Mouse (Mus musculus): Measurements from ENCODE around the gene Brf1. TPM values are rescaled to one million over a fixed set of nuclear protein-coding genes. Genes with fewer than 3 reads are reported as not detected.

Gene Brf1
- polyA plus RNA-seq, 1 experiment = 67.8 TPM

DNA sequence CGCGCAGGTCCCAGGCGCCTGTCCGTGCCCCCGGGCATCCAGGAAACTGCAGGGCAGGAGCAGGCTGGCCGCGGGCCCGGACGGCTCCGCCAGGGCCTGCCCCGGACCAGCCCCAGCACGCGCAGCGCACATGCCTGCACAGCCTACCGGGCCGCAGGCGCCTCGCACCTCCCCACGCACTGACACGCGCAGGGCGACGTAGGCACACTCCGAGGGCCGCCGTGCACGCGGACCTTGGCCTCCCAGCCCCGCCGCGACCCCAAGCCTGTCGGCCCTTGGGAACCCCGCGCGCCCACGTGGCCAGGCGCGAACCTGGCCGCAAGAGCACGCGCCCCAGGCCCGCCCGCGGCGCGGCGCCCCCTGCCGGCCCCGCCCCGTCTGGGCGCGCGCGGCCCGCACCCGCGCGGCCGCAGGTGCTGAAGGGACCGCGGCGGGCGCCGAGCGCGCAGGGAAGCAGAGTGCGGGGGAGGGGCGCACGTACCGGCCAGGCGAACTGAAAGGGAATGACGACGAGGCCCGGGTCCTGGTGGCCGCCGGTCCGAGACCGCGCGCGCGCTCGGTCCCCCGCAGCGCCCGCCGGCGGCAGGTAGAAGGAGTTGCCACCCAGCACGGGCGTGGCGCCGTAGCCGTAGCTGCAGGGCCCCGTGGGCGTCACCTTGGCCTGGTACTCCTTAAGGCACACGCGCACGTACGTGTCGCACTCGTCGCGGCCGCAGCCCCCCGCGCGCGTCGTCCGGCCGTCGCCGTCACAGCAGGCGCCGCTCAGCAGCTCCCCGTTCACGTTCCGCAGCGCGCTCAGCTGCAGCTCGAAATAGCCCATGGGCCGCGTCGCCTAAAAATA, 71.9 kb downstream of the Brf1 start:
- Histone ChIP-seq H3K27ac (ENCODE audit: control insufficient read depth, insufficient read depth, low read depth, low read length) (peak overlapping the region; percentile 25; the same call in 1 of the 2 replicates), H3K4me1 (ENCODE audit: control insufficient read depth, insufficient read depth, low read length) (peaks cover 12% of the 10 kb centered on the region), H3K27me3 (ENCODE audit: control insufficient read depth, insufficient read depth, low read length) (no peaks in the 10 kb centered on the region), H3K36me3 (ENCODE audit: control insufficient read depth, insufficient read depth, low read length) (no peaks in the 10 kb centered on the region), H3K4me3 (ENCODE audit: control insufficient read depth, low read depth, low read length) (peak overlapping the region; percentile 77)
- TF ChIP-seq CTCF (IDR thresholded peaks at IDR 0.05; ENCODE audit: control insufficient read depth, insufficient read depth, insufficient replicate concordance, low read depth, low read length) (no peak), POLR2A (IDR thresholded peaks at IDR 0.05; ENCODE audit: control insufficient read depth, low read depth, low read length) (no peak)

DNA sequence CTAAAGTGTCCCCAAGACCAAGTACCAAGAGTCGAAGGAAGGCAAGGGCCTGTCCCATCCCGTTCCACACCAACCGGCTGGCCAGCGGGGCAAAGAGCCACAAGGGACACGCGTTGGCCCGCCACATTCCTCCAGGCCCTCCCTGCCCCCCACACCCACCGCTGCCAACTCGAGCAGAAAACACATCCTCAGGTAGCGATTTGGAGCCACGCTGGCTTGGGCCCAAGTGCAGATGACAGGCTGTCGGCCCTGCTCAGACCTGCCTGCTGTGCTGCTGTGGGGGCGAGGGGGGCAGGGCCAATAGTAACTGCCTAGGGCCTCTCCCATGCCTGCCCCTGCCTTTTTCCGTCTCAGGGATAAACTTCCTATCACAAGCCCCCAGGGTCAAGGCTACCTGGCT, 73.2 kb downstream of the Brf1 start:
- H3K36me3 ChIP-seq (ENCODE audit: control insufficient read depth, insufficient read depth, low read length) = no peaks in the 10 kb centered on the region
- H3K4me1 ChIP-seq (ENCODE audit: control insufficient read depth, insufficient read depth, low read length) = peaks cover 12% of the 10 kb centered on the region
- no peaks in the 10 kb centered on the region for H3K27me3 ChIP-seq (ENCODE audit: control insufficient read depth, insufficient read depth, low read length)
- H3K4me3 ChIP-seq (ENCODE audit: control insufficient read depth, low read depth, low read length) = no peak overlapping the region
- no peak overlapping the region for H3K27ac ChIP-seq (ENCODE audit: control insufficient read depth, insufficient read depth, low read depth, low read length)
- TF ChIP-seq CTCF (IDR thresholded peaks at IDR 0.05; ENCODE audit: control insufficient read depth, insufficient read depth, insufficient replicate concordance, low read depth, low read length) = no peak
- no peak for TF ChIP-seq POLR2A (IDR thresholded peaks at IDR 0.05; ENCODE audit: control insufficient read depth, low read depth, low read length)

DNA sequence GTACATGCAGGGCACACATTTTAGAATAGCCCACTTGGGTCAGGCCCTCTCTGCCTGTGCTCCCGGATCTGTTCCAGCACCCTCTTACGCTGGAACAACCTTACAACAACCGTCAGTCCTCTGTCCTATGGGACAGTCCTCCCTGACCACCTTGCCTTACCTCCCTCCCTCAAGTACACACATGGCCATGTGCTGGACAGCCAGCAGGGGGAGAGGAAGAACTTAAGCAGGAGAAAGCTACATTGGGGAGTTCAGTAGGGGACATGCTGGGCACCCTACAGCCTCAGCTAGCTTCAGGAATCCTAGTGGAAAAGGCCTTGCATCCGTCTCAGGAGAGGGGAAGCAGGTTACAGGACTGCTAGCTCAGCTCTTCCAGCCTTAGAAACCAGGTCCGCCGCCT, 74.6 kb downstream of the Brf1 start:
- Histone ChIP-seq H3K4me3 (ENCODE audit: control insufficient read depth, low read depth, low read length) (no peak overlapping the region), H3K36me3 (ENCODE audit: control insufficient read depth, insufficient read depth, low read length) (no peaks in the 10 kb centered on the region), H3K27me3 (ENCODE audit: control insufficient read depth, insufficient read depth, low read length) (no peaks in the 10 kb centered on the region), H3K27ac (ENCODE audit: control insufficient read depth, insufficient read depth, low read depth, low read length) (no peak overlapping the region), H3K4me1 (ENCODE audit: control insufficient read depth, insufficient read depth, low read length) (peaks cover 12% of the 10 kb centered on the region)
- no peak for TF ChIP-seq POLR2A (IDR thresholded peaks at IDR 0.05; ENCODE audit: control insufficient read depth, low read depth, low read length)
- TF ChIP-seq CTCF (IDR thresholded peaks at IDR 0.05; ENCODE audit: control insufficient read depth, insufficient read depth, insufficient replicate concordance, low read depth, low read length) = no peak

DNA sequence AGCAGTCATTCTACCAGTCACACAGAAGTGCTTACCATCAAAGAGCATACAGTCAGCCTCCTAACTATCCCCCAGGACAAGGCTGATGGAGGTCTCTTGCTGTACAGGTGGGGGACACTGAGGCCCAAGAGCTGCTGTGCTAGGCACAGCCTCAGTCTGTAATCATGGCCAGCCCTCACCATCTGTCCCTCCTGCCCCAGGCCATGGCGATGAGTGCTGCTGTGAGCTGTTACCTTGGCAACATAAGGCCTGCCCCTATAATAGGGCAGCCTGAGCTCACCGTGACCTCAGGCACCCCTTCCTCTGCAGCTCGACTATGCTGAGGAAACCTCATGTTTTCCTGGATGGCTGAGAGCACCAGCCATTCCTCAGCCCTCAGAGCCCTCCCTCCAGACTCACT, 78.0 kb downstream of the Brf1 start:
- H3K4me1 ChIP-seq (ENCODE audit: control insufficient read depth, insufficient read depth, low read length) = peaks cover 2% of the 10 kb centered on the region
- TF ChIP-seq CTCF (IDR thresholded peaks at IDR 0.05; ENCODE audit: control insufficient read depth, insufficient read depth, insufficient replicate concordance, low read depth, low read length) (no peak), POLR2A (IDR thresholded peaks at IDR 0.05; ENCODE audit: control insufficient read depth, low read depth, low read length) (no peak)
- H3K27ac ChIP-seq (ENCODE audit: control insufficient read depth, insufficient read depth, low read depth, low read length) = no peak overlapping the region

DNA sequence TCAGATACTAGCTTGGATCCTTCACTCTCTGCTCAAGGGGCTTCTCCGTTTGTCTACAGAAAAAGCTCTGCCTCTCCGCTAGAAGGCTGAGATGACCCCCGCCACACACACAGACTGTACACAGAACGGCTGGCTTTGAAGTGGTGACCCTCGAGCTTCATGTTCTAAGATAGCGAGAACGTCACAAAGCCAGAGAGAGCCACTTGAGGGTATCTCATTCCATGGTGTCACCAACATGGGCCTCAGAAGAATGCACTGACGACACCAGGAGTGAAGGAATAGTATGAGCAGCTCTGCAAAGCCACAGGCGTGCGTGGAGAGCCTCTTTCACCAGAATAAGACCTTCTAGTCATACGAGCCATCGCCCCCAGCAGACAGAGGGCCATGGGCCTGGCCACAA, 79.0 kb downstream of the Brf1 start:
- Histone ChIP-seq H3K4me3 (ENCODE audit: control insufficient read depth, low read depth, low read length) (no peak overlapping the region), H3K27me3 (ENCODE audit: control insufficient read depth, insufficient read depth, low read length) (no peaks in the 10 kb centered on the region), H3K4me1 (ENCODE audit: control insufficient read depth, insufficient read depth, low read length) (no peaks in the 10 kb centered on the region), H3K36me3 (ENCODE audit: control insufficient read depth, insufficient read depth, low read length) (no peaks in the 10 kb centered on the region), H3K27ac (ENCODE audit: control insufficient read depth, insufficient read depth, low read depth, low read length) (no peak overlapping the region)
- TF ChIP-seq POLR2A (IDR thresholded peaks at IDR 0.05; ENCODE audit: control insufficient read depth, low read depth, low read length) (no peak), CTCF (IDR thresholded peaks at IDR 0.05; ENCODE audit: control insufficient read depth, insufficient read depth, insufficient replicate concordance, low read depth, low read length) (no peak)

More for the DNA sequence above, 78.0 kb downstream of the Brf1 start:
- Histone ChIP-seq H3K4me3 (ENCODE audit: control insufficient read depth, low read depth, low read length) (no peak overlapping the region), H3K36me3 (ENCODE audit: control insufficient read depth, insufficient read depth, low read length) (no peaks in the 10 kb centered on the region), H3K27me3 (ENCODE audit: control insufficient read depth, insufficient read depth, low read length) (no peaks in the 10 kb centered on the region)

DNA sequence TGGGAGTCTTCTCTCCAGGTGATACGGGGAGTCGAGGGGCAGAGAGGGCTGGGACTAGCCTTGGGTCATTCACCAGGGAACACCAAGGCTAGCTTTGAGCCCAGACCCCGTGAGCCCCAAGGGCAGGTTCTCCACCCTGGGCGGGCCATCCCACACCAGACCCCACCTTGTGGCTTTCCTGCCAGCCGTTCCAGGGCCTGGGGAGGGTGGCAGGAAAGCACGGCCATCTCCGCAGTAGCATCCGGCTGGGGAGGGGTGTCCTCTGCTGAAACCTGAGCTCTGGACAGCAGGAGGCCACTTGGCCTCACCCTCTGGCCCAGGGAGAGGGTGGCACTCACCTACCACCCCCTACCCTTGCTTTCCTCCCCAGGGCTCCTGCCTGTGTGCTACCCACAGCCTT, 82.6 kb downstream of the Brf1 start:
- Histone ChIP-seq H3K36me3 (ENCODE audit: control insufficient read depth, insufficient read depth, low read length) (no peaks in the 10 kb centered on the region), H3K27me3 (ENCODE audit: control insufficient read depth, insufficient read depth, low read length) (no peaks in the 10 kb centered on the region), H3K4me3 (ENCODE audit: control insufficient read depth, low read depth, low read length) (no peak overlapping the region), H3K4me1 (ENCODE audit: control insufficient read depth, insufficient read depth, low read length) (no peaks in the 10 kb centered on the region), H3K27ac (ENCODE audit: control insufficient read depth, insufficient read depth, low read depth, low read length) (no peak overlapping the region)
- TF ChIP-seq CTCF (IDR thresholded peaks at IDR 0.05; ENCODE audit: control insufficient read depth, insufficient read depth, insufficient replicate concordance, low read depth, low read length) (no peak), POLR2A (IDR thresholded peaks at IDR 0.05; ENCODE audit: control insufficient read depth, low read depth, low read length) (no peak)

DNA sequence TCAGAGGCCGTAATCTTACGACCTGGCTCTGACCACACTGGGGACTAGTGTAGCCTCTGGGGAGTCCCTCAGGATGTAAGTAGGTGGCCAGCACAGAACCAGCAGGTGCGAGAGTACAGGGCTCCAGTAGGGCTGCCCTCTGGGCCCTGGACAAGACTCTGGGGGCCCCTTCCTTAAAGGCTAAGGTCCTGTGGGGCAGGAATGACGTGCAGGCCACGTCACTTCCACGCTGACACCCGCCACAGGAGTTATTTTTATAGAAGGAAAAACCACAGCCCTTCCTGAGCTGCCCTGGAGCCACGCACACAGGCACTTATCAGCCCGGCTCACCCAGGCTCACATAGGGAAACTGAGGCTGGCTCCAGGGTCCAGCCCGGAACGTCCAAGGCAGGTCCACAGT, 83.0 kb downstream of the Brf1 start:
- H3K27ac ChIP-seq (ENCODE audit: control insufficient read depth, insufficient read depth, low read depth, low read length) = no peak overlapping the region

More for the DNA sequence above, 83.0 kb downstream of the Brf1 start:
- H3K27me3 ChIP-seq (ENCODE audit: control insufficient read depth, insufficient read depth, low read length) = no peaks in the 10 kb centered on the region
- no peak overlapping the region for H3K4me3 ChIP-seq (ENCODE audit: control insufficient read depth, low read depth, low read length)
- TF ChIP-seq CTCF (IDR thresholded peaks at IDR 0.05; ENCODE audit: control insufficient read depth, insufficient read depth, insufficient replicate concordance, low read depth, low read length) = no peak
- no peak for TF ChIP-seq POLR2A (IDR thresholded peaks at IDR 0.05; ENCODE audit: control insufficient read depth, low read depth, low read length)
- no peaks in the 10 kb centered on the region for H3K4me1 ChIP-seq (ENCODE audit: control insufficient read depth, insufficient read depth, low read length)
- no peaks in the 10 kb centered on the region for H3K36me3 ChIP-seq (ENCODE audit: control insufficient read depth, insufficient read depth, low read length)
